Mouse (Mus musculus): ENCODE data around the gene Pbx1. TPM values are rescaled to one million over a fixed set of nuclear protein-coding genes. Genes with fewer than 3 reads are reported as not detected.

Pbx1 gene
- polyA plus RNA-seq, 1 experiment from 2014 or later = 47.8 TPM

DNA sequence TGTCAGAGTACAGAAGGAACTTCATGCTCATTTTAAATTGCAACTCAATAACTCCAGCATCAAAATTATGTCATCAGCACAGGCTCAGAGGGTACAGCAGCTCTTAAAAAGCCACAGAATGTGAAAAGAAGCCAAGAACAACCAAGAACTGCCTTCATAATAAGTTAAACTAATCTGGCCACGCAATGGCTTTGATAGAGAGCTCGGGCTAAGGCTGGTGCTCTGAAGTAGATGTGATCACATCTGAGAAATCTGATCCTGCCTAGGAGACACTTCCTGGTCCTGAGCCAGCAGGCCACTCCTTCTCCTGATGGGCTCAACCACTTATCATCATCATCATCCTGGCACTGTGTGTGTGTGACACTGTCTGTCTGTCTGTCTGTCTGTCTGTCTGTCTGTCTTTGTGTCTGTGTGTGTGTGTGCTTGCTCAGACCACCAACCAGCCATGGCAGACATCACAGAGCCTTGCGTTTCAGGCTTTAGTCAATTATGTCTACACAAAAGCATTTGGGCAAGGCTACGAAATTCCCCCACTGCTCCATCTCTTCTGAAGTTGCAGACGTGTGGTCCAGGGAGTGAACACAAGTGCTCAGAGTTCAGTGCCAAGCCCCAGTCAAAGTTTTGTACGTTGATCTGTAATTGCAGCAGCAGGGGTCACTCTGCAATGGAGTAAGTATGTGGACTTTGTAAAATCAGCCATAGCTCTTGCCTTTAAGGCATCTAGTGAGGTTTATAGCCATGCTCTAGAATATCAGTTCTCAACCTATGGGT, 203.1 kb downstream of the Pbx1 start:
- H3K4me2 ChIP-seq (ENCODE audit: low read depth, low read length) = no peak overlapping the region
- no peak for ATAC-seq (ENCODE audit: low read depth)
- no peaks in the 10 kb centered on the region for H3K36me3 ChIP-seq (ENCODE audit: control insufficient read depth, insufficient read depth, low read length)
- no peaks in the 10 kb centered on the region for H3K9me3 ChIP-seq (ENCODE audit: control insufficient read depth, low read length)
- 74% methylated on average over 6 of the region's 6 CpGs for WGBS
- H3K27me3 ChIP-seq (ENCODE audit: control insufficient read depth, insufficient read depth, low read length) = no peaks in the 10 kb centered on the region
- H3K27ac ChIP-seq (ENCODE audit: low read depth, low read length) = no peak overlapping the region
- no peak overlapping the region for H3K4me3 ChIP-seq (ENCODE audit: low read depth, low read length)
- H3K9ac ChIP-seq (replicated peaks; ENCODE audit: low read depth, low read length) = no peak overlapping the region
- peaks cover 23% of the 10 kb centered on the region for H3K4me1 ChIP-seq (ENCODE audit: control insufficient read depth, insufficient read depth, low read length)

DNA sequence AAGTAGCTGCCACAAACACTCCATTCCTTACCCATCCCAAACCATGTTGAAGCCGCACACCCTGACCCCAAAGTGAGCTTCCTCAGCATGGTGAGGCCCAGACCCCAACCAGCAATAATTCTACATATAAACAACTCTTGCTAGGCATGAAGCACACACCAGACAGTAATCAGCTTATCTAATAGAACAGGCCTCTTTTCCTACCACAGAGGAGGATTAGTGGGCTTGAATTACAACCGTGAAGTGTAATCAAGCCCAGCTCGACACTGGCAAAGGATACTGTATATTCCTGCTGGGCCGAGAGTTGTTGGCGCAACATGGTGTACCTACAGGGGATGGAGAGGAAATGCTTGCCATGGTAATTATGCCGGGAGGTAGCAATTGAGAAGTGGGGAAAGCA, 205.9 kb downstream of the Pbx1 start:
- H3K4me2 ChIP-seq (ENCODE audit: low read depth, low read length) = no peak overlapping the region
- H3K36me3 ChIP-seq (ENCODE audit: control insufficient read depth, insufficient read depth, low read length) = no peaks in the 10 kb centered on the region
- peaks cover 27% of the 10 kb centered on the region for H3K4me1 ChIP-seq (ENCODE audit: control insufficient read depth, insufficient read depth, low read length)
- H3K9ac ChIP-seq (replicated peaks; ENCODE audit: low read depth, low read length) = no peak overlapping the region
- WGBS = 34% methylated on average over 6 of the region's 6 CpGs
- no peak overlapping the region for H3K27ac ChIP-seq (ENCODE audit: low read depth, low read length)
- no peak for ATAC-seq (ENCODE audit: low read depth)
- H3K4me3 ChIP-seq (ENCODE audit: low read depth, low read length) = no peak overlapping the region
- H3K27me3 ChIP-seq (ENCODE audit: control insufficient read depth, insufficient read depth, low read length) = no peaks in the 10 kb centered on the region
- H3K9me3 ChIP-seq (ENCODE audit: control insufficient read depth, low read length) = no peaks in the 10 kb centered on the region

DNA sequence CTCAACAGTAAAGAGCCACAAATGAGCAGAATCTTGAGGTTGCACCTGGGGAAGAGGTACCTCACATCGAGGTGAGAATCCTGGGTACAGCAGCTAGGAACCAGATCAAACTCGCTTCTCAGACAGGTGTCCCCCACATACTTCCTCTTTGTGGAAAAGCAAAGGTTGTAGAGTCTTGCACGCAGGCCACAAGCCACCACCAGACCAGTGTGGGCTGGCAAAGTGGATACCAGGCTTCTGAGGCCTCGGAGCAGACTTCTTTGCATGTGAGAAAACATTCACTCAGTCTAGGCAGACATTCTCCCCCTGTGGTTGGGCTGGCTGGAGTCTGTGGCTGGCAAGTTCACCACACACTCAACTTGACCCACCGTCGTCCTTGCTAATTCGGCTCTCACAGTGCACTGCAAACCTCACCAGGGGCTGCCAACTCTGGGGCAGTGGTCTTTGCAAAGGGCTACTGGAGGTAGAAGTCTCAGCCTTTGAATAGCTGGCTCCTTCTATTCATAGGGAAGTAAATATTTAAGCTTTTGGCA, 206.4 kb downstream of the Pbx1 start:
- WGBS = 93% methylated on average over 7 of the region's 7 CpGs
- H3K4me3 ChIP-seq (ENCODE audit: low read depth, low read length) = no peak overlapping the region
- H3K9me3 ChIP-seq (ENCODE audit: control insufficient read depth, low read length) = no peaks in the 10 kb centered on the region
- H3K27ac ChIP-seq (ENCODE audit: low read depth, low read length) = no peak overlapping the region
- no peaks in the 10 kb centered on the region for H3K27me3 ChIP-seq (ENCODE audit: control insufficient read depth, insufficient read depth, low read length)
- peaks cover 26% of the 10 kb centered on the region for H3K4me1 ChIP-seq (ENCODE audit: control insufficient read depth, insufficient read depth, low read length)
- no peaks in the 10 kb centered on the region for H3K36me3 ChIP-seq (ENCODE audit: control insufficient read depth, insufficient read depth, low read length)
- ATAC-seq (ENCODE audit: low read depth) = no peak
- H3K9ac ChIP-seq (replicated peaks; ENCODE audit: low read depth, low read length) = no peak overlapping the region
- H3K4me2 ChIP-seq (ENCODE audit: low read depth, low read length) = no peak overlapping the region

DNA sequence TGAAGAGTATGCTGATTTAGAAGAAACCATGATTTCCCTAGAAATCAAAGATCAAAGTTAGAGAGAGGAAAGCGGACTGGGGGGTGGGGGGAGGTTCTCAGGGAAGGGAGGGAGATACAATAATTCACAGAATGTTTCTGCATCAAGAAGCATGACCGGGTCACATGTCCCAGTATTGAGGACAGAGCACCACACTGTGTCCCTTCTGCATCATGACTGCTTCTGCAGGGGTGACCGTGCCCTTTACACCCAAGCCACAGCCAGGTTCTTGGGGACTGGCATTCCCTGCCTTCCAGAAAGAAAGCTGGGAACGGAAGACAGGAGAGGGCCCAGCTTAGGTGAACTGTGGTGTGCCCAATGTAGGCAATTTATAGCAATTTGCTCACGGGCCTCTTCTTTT, 207.9 kb downstream of the Pbx1 start:
- H3K27me3 ChIP-seq (ENCODE audit: control insufficient read depth, insufficient read depth, low read length) = no peaks in the 10 kb centered on the region
- H3K4me2 ChIP-seq (ENCODE audit: low read depth, low read length) = no peak overlapping the region
- H3K9ac ChIP-seq (replicated peaks; ENCODE audit: low read depth, low read length) = no peak overlapping the region
- H3K4me3 ChIP-seq (ENCODE audit: low read depth, low read length) = no peak overlapping the region
- WGBS = 75% methylated on average over 5 of the region's 5 CpGs
- H3K36me3 ChIP-seq (ENCODE audit: control insufficient read depth, insufficient read depth, low read length) = no peaks in the 10 kb centered on the region
- H3K27ac ChIP-seq (ENCODE audit: low read depth, low read length) = no peak overlapping the region
- H3K4me1 ChIP-seq (ENCODE audit: control insufficient read depth, insufficient read depth, low read length) = peaks cover 18% of the 10 kb centered on the region
- ATAC-seq (ENCODE audit: low read depth) = no peak
- H3K9me3 ChIP-seq (ENCODE audit: control insufficient read depth, low read length) = no peaks in the 10 kb centered on the region

DNA sequence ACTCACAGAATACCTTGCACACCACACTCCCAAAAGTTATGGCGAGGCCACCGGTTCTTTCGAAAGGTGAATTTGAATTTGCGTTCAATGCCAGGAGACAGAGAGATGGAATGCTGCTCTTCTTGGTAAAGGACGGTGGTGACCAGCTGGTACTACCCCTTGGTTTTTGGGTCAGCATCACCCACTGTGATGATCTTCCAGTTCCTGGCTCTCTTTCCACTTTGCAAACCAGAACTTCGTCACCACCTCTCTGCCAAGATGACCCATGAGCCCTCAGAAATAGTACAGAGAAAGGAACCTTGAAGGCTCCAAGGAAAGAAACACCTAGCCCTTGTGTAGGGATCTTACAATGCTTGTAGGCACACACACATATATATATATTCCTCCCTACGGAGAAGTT, 209.3 kb downstream of the Pbx1 start:
- H3K4me1 ChIP-seq (ENCODE audit: control insufficient read depth, insufficient read depth, low read length) = peaks cover 18% of the 10 kb centered on the region
- 92% methylated on average over 7 of the region's 7 CpGs for WGBS

DNA sequence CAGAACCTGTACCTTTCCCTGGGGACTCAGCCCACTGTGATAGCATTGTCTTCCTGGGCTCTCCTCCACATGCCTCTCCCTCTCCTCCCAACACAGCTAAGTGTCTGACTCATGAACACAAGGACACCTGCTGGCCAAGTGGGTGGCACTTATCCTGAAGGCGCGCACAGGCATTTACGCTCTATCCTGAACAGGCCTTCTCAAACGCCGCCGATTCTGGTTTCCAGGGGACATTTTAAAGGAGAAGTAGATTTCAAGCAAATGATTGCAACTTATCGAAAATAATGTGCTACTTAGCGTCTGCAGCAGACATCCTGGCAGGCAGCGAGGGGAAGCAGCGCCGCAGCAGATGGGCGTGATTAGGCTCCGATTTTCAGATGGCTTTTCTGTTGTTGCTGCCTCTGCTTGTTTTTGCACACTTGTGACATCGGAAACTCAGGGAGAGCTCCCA, 211.0 kb downstream of the Pbx1 start:
- whole genome bisulfite sequencing = 45% methylated on average over 14 of the region's 14 CpGs
- ATAC-seq (ENCODE audit: low read depth) = no peak
- Histone ChIP-seq H3K4me2 (ENCODE audit: low read depth, low read length) (no peak overlapping the region; the same call in 1 of the 2 replicates), H3K4me1 (ENCODE audit: control insufficient read depth, insufficient read depth, low read length) (peaks cover 16% of the 10 kb centered on the region), H3K9ac (replicated peaks; ENCODE audit: low read depth, low read length) (no peak overlapping the region), H3K27me3 (ENCODE audit: control insufficient read depth, insufficient read depth, low read length) (no peaks in the 10 kb centered on the region), H3K9me3 (ENCODE audit: control insufficient read depth, low read length) (no peaks in the 10 kb centered on the region), H3K27ac (ENCODE audit: low read depth, low read length) (no peak overlapping the region), H3K36me3 (ENCODE audit: control insufficient read depth, insufficient read depth, low read length) (no peaks in the 10 kb centered on the region), H3K4me3 (ENCODE audit: low read depth, low read length) (no peak overlapping the region)

More for the DNA sequence above, 209.3 kb downstream of the Pbx1 start:
- Histone ChIP-seq H3K9ac (replicated peaks; ENCODE audit: low read depth, low read length) (no peak overlapping the region), H3K36me3 (ENCODE audit: control insufficient read depth, insufficient read depth, low read length) (no peaks in the 10 kb centered on the region), H3K9me3 (ENCODE audit: control insufficient read depth, low read length) (no peaks in the 10 kb centered on the region), H3K4me3 (ENCODE audit: low read depth, low read length) (no peak overlapping the region), H3K4me2 (ENCODE audit: low read depth, low read length) (no peak overlapping the region), H3K27ac (ENCODE audit: low read depth, low read length) (no peak overlapping the region), H3K27me3 (ENCODE audit: control insufficient read depth, insufficient read depth, low read length) (no peaks in the 10 kb centered on the region)
- ATAC-seq (ENCODE audit: low read depth) = no peak

DNA sequence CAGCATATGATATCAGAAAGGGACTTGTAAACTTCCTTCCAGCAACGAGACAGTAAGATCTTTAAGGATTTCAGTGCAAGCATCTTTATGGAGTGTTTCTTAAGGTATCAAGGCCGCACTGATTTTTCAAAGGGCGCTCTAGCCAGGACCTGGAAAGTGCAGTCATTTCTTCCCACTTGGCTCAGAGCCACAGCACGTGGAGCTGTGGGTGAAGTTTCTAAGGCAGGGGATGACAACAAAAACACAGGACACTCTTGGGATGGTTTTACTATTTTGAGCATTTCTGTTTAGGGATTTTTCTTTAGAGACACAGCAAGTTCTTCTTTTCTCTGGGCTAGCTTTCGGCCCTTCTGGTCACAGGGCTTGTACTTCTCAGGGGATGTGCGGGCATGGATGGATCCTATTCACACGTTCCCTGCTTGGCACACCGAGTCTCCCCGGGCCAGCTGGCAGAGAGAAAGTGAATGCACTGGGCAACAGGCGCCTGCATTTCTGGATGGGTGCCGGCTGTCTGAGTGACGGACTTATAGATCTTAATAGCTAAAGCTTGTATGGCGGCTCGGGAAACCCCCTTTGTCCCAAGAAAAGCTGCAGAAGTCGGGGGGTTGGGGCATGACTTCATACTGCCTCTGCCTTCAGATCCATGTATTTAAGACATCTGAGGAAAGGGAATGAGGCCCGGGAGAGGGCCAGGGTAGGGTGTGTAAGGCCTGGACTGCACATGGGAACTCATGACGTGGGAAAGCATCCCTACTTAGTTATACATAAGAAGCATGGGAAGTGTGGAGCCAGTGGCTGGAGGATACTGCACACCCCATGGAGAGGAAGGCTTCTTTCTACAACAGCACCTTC, 215.9 kb downstream of the Pbx1 start:
- H3K27me3 ChIP-seq (ENCODE audit: control insufficient read depth, insufficient read depth, low read length) = no peaks in the 10 kb centered on the region
- WGBS = 49% methylated on average over 17 of the region's 17 CpGs
- no peak overlapping the region for H3K4me3 ChIP-seq (ENCODE audit: low read depth, low read length)
- H3K4me2 ChIP-seq (ENCODE audit: low read depth, low read length) = no peak overlapping the region
- H3K9ac ChIP-seq (replicated peaks; ENCODE audit: low read depth, low read length) = no peak overlapping the region
- ATAC-seq (ENCODE audit: low read depth) = peak; percentile 55; the same call in 1 of the 2 replicates
- H3K27ac ChIP-seq (ENCODE audit: low read depth, low read length) = no peak overlapping the region
- H3K4me1 ChIP-seq (ENCODE audit: control insufficient read depth, insufficient read depth, low read length) = peaks cover 30% of the 10 kb centered on the region
- H3K36me3 ChIP-seq (ENCODE audit: control insufficient read depth, insufficient read depth, low read length) = no peaks in the 10 kb centered on the region
- no peaks in the 10 kb centered on the region for H3K9me3 ChIP-seq (ENCODE audit: control insufficient read depth, low read length)

DNA sequence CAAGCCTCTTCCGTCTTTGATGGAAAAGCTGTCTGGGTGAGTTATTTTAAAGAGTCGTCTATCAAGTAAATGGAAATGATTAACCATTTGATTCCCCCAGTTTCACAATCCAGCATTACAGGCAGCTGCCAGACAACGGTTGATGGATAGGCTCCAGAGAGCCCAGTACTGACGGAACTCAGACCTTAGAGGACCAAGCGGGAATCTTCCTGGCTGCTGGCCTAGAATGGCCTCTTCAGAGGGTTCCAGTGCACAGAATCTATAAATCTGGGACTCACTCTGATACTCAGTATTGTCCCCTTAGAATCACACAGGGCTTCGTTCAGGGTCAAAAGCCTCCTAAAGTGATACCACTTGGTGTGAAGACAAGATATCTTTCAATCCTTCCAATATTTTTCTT, 216.6 kb downstream of the Pbx1 start:
- no peak overlapping the region for H3K27ac ChIP-seq (ENCODE audit: low read depth, low read length)
- ATAC-seq (ENCODE audit: low read depth) = no peak
- H3K4me3 ChIP-seq (ENCODE audit: low read depth, low read length) = no peak overlapping the region
- H3K9ac ChIP-seq (replicated peaks; ENCODE audit: low read depth, low read length) = no peak overlapping the region
- H3K36me3 ChIP-seq (ENCODE audit: control insufficient read depth, insufficient read depth, low read length) = no peaks in the 10 kb centered on the region
- H3K9me3 ChIP-seq (ENCODE audit: control insufficient read depth, low read length) = no peaks in the 10 kb centered on the region
- H3K4me1 ChIP-seq (ENCODE audit: control insufficient read depth, insufficient read depth, low read length) = peaks cover 27% of the 10 kb centered on the region
- H3K27me3 ChIP-seq (ENCODE audit: control insufficient read depth, insufficient read depth, low read length) = no peaks in the 10 kb centered on the region
- no peak overlapping the region for H3K4me2 ChIP-seq (ENCODE audit: low read depth, low read length)
- 43% methylated on average over 6 of the region's 6 CpGs for WGBS

DNA sequence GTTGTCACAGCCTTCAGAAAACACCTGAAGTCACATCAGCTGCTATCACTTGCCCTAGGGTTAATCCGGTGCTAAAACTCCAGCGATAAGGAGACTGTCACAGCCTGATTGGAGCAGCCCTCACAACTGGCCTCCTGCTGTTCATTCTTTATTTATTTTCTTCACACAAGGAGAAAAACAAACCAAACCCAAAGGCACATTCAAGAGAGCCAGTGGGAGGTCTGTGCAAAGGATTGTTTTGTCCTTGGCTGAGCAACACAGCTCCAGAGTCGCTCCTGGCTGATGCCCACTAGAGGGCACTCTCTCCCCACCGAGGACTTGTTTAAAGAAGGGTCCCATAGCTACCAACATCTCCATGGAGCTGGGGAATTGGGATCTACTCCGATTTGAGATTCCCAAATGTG, 218.0 kb downstream of the Pbx1 start:
- Histone ChIP-seq H3K9me3 (ENCODE audit: control insufficient read depth, low read length) (no peaks in the 10 kb centered on the region), H3K36me3 (ENCODE audit: control insufficient read depth, insufficient read depth, low read length) (peaks cover 5% of the 10 kb centered on the region; the same call in 1 of the 2 replicates), H3K4me3 (ENCODE audit: low read depth, low read length) (no peak overlapping the region), H3K27ac (ENCODE audit: low read depth, low read length) (0 out of 2 replicates have a peak overlapping the region, but pooled peaks have one; percentile 30), H3K4me2 (ENCODE audit: low read depth, low read length) (no peak overlapping the region; the same call in 1 of the 2 replicates), H3K9ac (replicated peaks; ENCODE audit: low read depth, low read length) (no peak overlapping the region), H3K27me3 (ENCODE audit: control insufficient read depth, insufficient read depth, low read length) (no peaks in the 10 kb centered on the region), H3K4me1 (ENCODE audit: control insufficient read depth, insufficient read depth, low read length) (peaks cover 27% of the 10 kb centered on the region)
- ATAC-seq (ENCODE audit: low read depth) = peak; percentile 86
- 3% methylated on average over 5 of the region's 5 CpGs for WGBS
